Mouse (Mus musculus): Measurements from ENCODE around the gene Arcn1. TPM values are rescaled to one million over a fixed set of nuclear protein-coding genes. Genes with fewer than 3 reads are reported as not detected.

The Arcn1 gene
- polyA plus RNA-seq, 1 experiment: 18.1 TPM

- Histone ChIP-seq H3K27ac (ENCODE audit: insufficient read depth, low read length) (no peak within 1 kb of the TSS), H3K27me3 (ENCODE audit: control insufficient read depth, insufficient read depth, low read length) (peaks cover 3% of the 10 kb centered on the region), H3K4me1 (ENCODE audit: control insufficient read depth, insufficient read depth, insufficient read length) (peaks cover 4% of the 10 kb centered on the region; the same call in 1 of the 2 replicates), H3K36me3 (ENCODE audit: control insufficient read depth, insufficient read depth, low read length) (peaks cover 23% of the 10 kb centered on the region), H3K4me3 (ENCODE audit: extremely low read depth, insufficient read depth, insufficient read length) (no peak within 1 kb of the TSS)
- no peak for DNase-seq (ENCODE audit: low read depth in 1 of 2, low spot score in 2 of 2)
- 80% methylated on average over 4 of the region's 4 CpGs for whole genome bisulfite sequencing
- TF ChIP-seq POLR2A (IDR thresholded peaks at IDR 0.05; ENCODE audit: low read depth, low read length): no peak
- TF ChIP-seq CTCF (IDR thresholded peaks at IDR 0.05; ENCODE audit: extremely low read depth, insufficient read depth, insufficient read length, insufficient replicate concordance): no peak
Observed at GRCm38 (mm10) chr9:44802808-44803450, 35.3 kb upstream of the Arcn1 start, which contains the start of gene Ttc36. Ttc36 (minus strand) TSS chr9:44803072.

GRCm38 (mm10) chr9:44801669-44802068, 34.0 kb upstream of the Arcn1 start:
- 74% methylated on average over 6 of the region's 6 CpGs for WGBS
- H3K4me1 ChIP-seq (ENCODE audit: control insufficient read depth, insufficient read depth, insufficient read length): peaks cover 4% of the 10 kb centered on the region; the same call in 1 of the 2 replicates
- H3K27ac ChIP-seq (ENCODE audit: insufficient read depth, low read length): no peak overlapping the region
- DNase-seq (ENCODE audit: low read depth in 1 of 2, low spot score in 2 of 2): no peak
- H3K27me3 ChIP-seq (ENCODE audit: control insufficient read depth, insufficient read depth, low read length): peaks cover 3% of the 10 kb centered on the region
- no peak overlapping the region for H3K4me3 ChIP-seq (ENCODE audit: extremely low read depth, insufficient read depth, insufficient read length)
- peaks cover 12% of the 10 kb centered on the region for H3K36me3 ChIP-seq (ENCODE audit: control insufficient read depth, insufficient read depth, low read length)
- TF ChIP-seq CTCF (IDR thresholded peaks at IDR 0.05; ENCODE audit: extremely low read depth, insufficient read depth, insufficient read length, insufficient replicate concordance) (no peak), POLR2A (IDR thresholded peaks at IDR 0.05; ENCODE audit: low read depth, low read length) (no peak)

GRCm38 (mm10) chr9:44799958-44800324, 32.3 kb upstream of the Arcn1 start:
- TF ChIP-seq CTCF (IDR thresholded peaks at IDR 0.05; ENCODE audit: extremely low read depth, insufficient read depth, insufficient read length, insufficient replicate concordance): no peak
- no peak for TF ChIP-seq POLR2A (IDR thresholded peaks at IDR 0.05; ENCODE audit: low read depth, low read length)
- peak overlapping the region; percentile 60; the same call in 1 of the 2 replicates for H3K4me3 ChIP-seq (ENCODE audit: extremely low read depth, insufficient read depth, insufficient read length)
- 46% methylated on average over 9 of the region's 9 CpGs for WGBS
- DNase-seq (ENCODE audit: low read depth in 1 of 2, low spot score in 2 of 2): no peak
- H3K36me3 ChIP-seq (ENCODE audit: control insufficient read depth, insufficient read depth, low read length): peaks cover 3% of the 10 kb centered on the region; the same call in 1 of the 2 replicates
- no peak overlapping the region for H3K27ac ChIP-seq (ENCODE audit: insufficient read depth, low read length)
- H3K4me1 ChIP-seq (ENCODE audit: control insufficient read depth, insufficient read depth, insufficient read length): peaks cover 4% of the 10 kb centered on the region; the same call in 1 of the 2 replicates
- peaks cover 3% of the 10 kb centered on the region for H3K27me3 ChIP-seq (ENCODE audit: control insufficient read depth, insufficient read depth, low read length)

- peak; percentile 8 to 71 for DNase-seq (ENCODE audit: low read depth in 1 of 2, low spot score in 2 of 2)
- WGBS: 1% methylated on average over 75 of the region's 75 CpGs
- Histone ChIP-seq H3K27me3 (ENCODE audit: control insufficient read depth, insufficient read depth, low read length) (peaks cover 3% of the 10 kb centered on the region), H3K4me1 (ENCODE audit: control insufficient read depth, insufficient read depth, insufficient read length) (peaks cover 4% of the 10 kb centered on the region; the same call in 1 of the 2 replicates), H3K4me3 (ENCODE audit: extremely low read depth, insufficient read depth, insufficient read length) (peak within 1 kb of the TSS; percentile 60), H3K27ac (ENCODE audit: insufficient read depth, low read length) (no peak within 1 kb of the TSS), H3K36me3 (ENCODE audit: control insufficient read depth, insufficient read depth, low read length) (no peaks in the 10 kb centered on the region)
- TF ChIP-seq CTCF (IDR thresholded peaks at IDR 0.05; ENCODE audit: extremely low read depth, insufficient read depth, insufficient read length, insufficient replicate concordance) (no peak), POLR2A (IDR thresholded peaks at IDR 0.05; ENCODE audit: low read depth, low read length) (no peak)
Observed at GRCm38 (mm10) chr9:44799102-44799957, 31.7 kb upstream of the Arcn1 start, which contains the start of gene Tmem25. Tmem25 (minus strand) TSS chr9:44799307.

- Histone ChIP-seq H3K27ac (ENCODE audit: insufficient read depth, low read length) (no peak overlapping the region), H3K4me1 (ENCODE audit: control insufficient read depth, insufficient read depth, insufficient read length) (peaks cover 4% of the 10 kb centered on the region; the same call in 1 of the 2 replicates), H3K27me3 (ENCODE audit: control insufficient read depth, insufficient read depth, low read length) (peaks cover 3% of the 10 kb centered on the region), H3K4me3 (ENCODE audit: extremely low read depth, insufficient read depth, insufficient read length) (no peak overlapping the region), H3K36me3 (ENCODE audit: control insufficient read depth, insufficient read depth, low read length) (no peaks in the 10 kb centered on the region)
- WGBS: 80% methylated on average over 7 of the region's 7 CpGs
- no peak for TF ChIP-seq POLR2A (IDR thresholded peaks at IDR 0.05; ENCODE audit: low read depth, low read length)
- TF ChIP-seq CTCF (IDR thresholded peaks at IDR 0.05; ENCODE audit: extremely low read depth, insufficient read depth, insufficient read length, insufficient replicate concordance): no peak
- no peak for DNase-seq (ENCODE audit: low read depth in 1 of 2, low spot score in 2 of 2)
Observed at GRCm38 (mm10) chr9:44798298-44798697, 30.7 kb upstream of the Arcn1 start.

- Histone ChIP-seq H3K27me3 (ENCODE audit: control insufficient read depth, insufficient read depth, low read length) (no peaks in the 10 kb centered on the region), H3K27ac (ENCODE audit: insufficient read depth, low read length) (no peak overlapping the region), H3K4me1 (ENCODE audit: control insufficient read depth, insufficient read depth, insufficient read length) (no peaks in the 10 kb centered on the region), H3K4me3 (ENCODE audit: extremely low read depth, insufficient read depth, insufficient read length) (no peak overlapping the region), H3K36me3 (ENCODE audit: control insufficient read depth, insufficient read depth, low read length) (peaks cover 16% of the 10 kb centered on the region)
- 91% methylated on average over 9 of the region's 9 CpGs for WGBS
- TF ChIP-seq CTCF (IDR thresholded peaks at IDR 0.05; ENCODE audit: extremely low read depth, insufficient read depth, insufficient read length, insufficient replicate concordance): no peak
- no peak for TF ChIP-seq POLR2A (IDR thresholded peaks at IDR 0.05; ENCODE audit: low read depth, low read length)
- no peak for DNase-seq (ENCODE audit: low read depth in 1 of 2, low spot score in 2 of 2)
Observed at GRCm38 (mm10) chr9:44792842-44793241, 25.2 kb upstream of the Arcn1 start.

All from spleen, adult 2 months (tissue).